Mouse (Mus musculus) limb, embryonic 15.5 days (tissue): ENCODE measurements at regions not wholly inside any gene's neighbourhood (a gene's known extent, or its start where the extent isn't known, plus 50 kb on each side); places are given as distances from the start of the nearest gene placed in this dataset.

Source experiments
- ATAC-seq: fragments of 200-750 bp; cut with Nextera tagmentation; 2 replicates; pipeline ENCODE4 v1.8.0; 2017; ENCODE audit warnings: low read depth, moderate TSS enrichment; ENCODE audit not compliant: insufficient number of reproducible peaks, low FRiP score, low TSS enrichment
- H3K27ac ChIP-seq: fragments of 300-500 bp; sonication (generic); 2 replicates; pipeline ENCODE4 v1.5.1; 2015; ENCODE audit warnings: moderate library complexity, mild to moderate bottlenecking, inconsistent platforms
- H3K27me3 ChIP-seq: fragments of 300-500 bp; sonication (generic); 2 replicates; pipeline ENCODE4 v1.6.1; 2015; ENCODE audit warnings: inconsistent platforms
- H3K36me3 ChIP-seq: fragments of 300-500 bp; sonication (generic); 2 replicates; pipeline ENCODE4 v1.6.1; 2015; ENCODE audit warnings: inconsistent platforms
- H3K4me1 ChIP-seq: fragments of 300-500 bp; sonication (generic); 2 replicates; pipeline ENCODE4 v1.6.1; 2015; ENCODE audit warnings: inconsistent platforms
- H3K4me2 ChIP-seq: fragments of 300-500 bp; sonication (generic); 2 replicates; pipeline ENCODE4 v1.6.1; 2015; ENCODE audit warnings: mild to moderate bottlenecking, inconsistent platforms
- H3K4me3 ChIP-seq: fragments of 300-500 bp; sonication (generic); 2 replicates; pipeline ENCODE4 v1.5.1; 2015; ENCODE audit warnings: mild to moderate bottlenecking, inconsistent platforms
- H3K9ac ChIP-seq: fragments of 300-500 bp; sonication (generic); 2 replicates; pipeline ENCODE4 v1.6.1; 2015; ENCODE audit warnings: inconsistent platforms
- H3K9me3 ChIP-seq: fragments of 300-500 bp; sonication (generic); 2 replicates; pipeline ENCODE4 v1.6.1; 2016; ENCODE audit warnings: inconsistent platforms
- WGBS: fragments of 180-500 bp; shearing (Covaris S2); methylation state at CpG from one replicate; pipeline ENCODE4 v1.1.7; 2015; 5-methylcytosine and 5-hydroxymethylcytosine counted together

- no peak overlapping the region for H3K27ac ChIP-seq
- H3K4me2 ChIP-seq = no peak overlapping the region
- no peak for ATAC-seq
- H3K9ac ChIP-seq = no peak overlapping the region
- H3K4me3 ChIP-seq = no peak overlapping the region
- no peaks in the 10 kb centered on the region for H3K9me3 ChIP-seq
- WGBS = 63% methylated on average over 10 of the region's 10 CpGs
- no peaks in the 10 kb centered on the region for H3K36me3 ChIP-seq
- peaks cover 3% of the 10 kb centered on the region for H3K4me1 ChIP-seq
- H3K27me3 ChIP-seq = no peaks in the 10 kb centered on the region
Observed at GRCm38 (mm10) chr1:151095344-151096050, 86.8 kb upstream of the Gm47985 start.

- H3K36me3 ChIP-seq = no peaks in the 10 kb centered on the region
- peaks cover 3% of the 10 kb centered on the region for H3K4me1 ChIP-seq
- no peak overlapping the region for H3K9ac ChIP-seq
- no peaks in the 10 kb centered on the region for H3K27me3 ChIP-seq
- no peak overlapping the region for H3K27ac ChIP-seq
- ATAC-seq = no peak
- no peaks in the 10 kb centered on the region for H3K9me3 ChIP-seq
- WGBS = 19% methylated on average over 9 of the region's 9 CpGs
- H3K4me2 ChIP-seq = no peak overlapping the region
- H3K4me3 ChIP-seq = no peak overlapping the region
Observed at GRCm38 (mm10) chr1:151096079-151096478, 86.3 kb upstream of the Gm47985 start.

DNA sequence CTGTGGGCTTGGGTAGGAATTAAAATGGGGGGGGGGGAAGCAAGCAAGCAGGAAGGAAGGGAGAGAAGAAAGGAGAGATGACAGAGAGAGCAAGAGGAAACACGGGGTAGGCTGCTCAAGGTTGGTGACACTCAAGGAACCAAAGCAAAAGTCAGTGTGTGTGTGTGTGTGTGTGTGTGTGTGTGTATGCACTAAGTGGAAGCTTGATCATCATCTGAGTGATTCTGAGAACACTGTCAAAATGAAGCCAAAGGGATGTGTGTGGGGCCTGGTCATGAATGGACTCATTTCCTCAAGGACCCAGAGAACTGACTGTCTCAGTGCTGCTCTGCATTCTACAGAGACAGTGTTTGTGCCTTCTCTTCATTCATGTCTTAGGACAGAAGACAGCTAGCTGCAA, 84.8 kb upstream of the Gm47985 start:
- no peak overlapping the region for H3K27ac ChIP-seq
- no peaks in the 10 kb centered on the region for H3K9me3 ChIP-seq
- H3K4me1 ChIP-seq = peaks cover 3% of the 10 kb centered on the region
- H3K4me2 ChIP-seq = no peak overlapping the region
- no peak overlapping the region for H3K4me3 ChIP-seq
- no peak overlapping the region for H3K9ac ChIP-seq
- no peaks in the 10 kb centered on the region for H3K36me3 ChIP-seq
- no peaks in the 10 kb centered on the region for H3K27me3 ChIP-seq
- 87% methylated on average over 1 of the region's 1 CpGs for WGBS
- ATAC-seq = no peak

GRCm38 (mm10) chr1:151098763-151099162, 83.6 kb upstream of the Gm47985 start:
- H3K9ac ChIP-seq = no peak overlapping the region
- no peak for ATAC-seq
- H3K27me3 ChIP-seq = no peaks in the 10 kb centered on the region
- peaks cover 9% of the 10 kb centered on the region for H3K4me1 ChIP-seq
- H3K36me3 ChIP-seq = no peaks in the 10 kb centered on the region
- H3K9me3 ChIP-seq = no peaks in the 10 kb centered on the region
- WGBS = 74% methylated on average over 1 of the region's 1 CpGs
- no peak overlapping the region for H3K4me3 ChIP-seq
- no peak overlapping the region for H3K27ac ChIP-seq
- no peak overlapping the region for H3K4me2 ChIP-seq

DNA sequence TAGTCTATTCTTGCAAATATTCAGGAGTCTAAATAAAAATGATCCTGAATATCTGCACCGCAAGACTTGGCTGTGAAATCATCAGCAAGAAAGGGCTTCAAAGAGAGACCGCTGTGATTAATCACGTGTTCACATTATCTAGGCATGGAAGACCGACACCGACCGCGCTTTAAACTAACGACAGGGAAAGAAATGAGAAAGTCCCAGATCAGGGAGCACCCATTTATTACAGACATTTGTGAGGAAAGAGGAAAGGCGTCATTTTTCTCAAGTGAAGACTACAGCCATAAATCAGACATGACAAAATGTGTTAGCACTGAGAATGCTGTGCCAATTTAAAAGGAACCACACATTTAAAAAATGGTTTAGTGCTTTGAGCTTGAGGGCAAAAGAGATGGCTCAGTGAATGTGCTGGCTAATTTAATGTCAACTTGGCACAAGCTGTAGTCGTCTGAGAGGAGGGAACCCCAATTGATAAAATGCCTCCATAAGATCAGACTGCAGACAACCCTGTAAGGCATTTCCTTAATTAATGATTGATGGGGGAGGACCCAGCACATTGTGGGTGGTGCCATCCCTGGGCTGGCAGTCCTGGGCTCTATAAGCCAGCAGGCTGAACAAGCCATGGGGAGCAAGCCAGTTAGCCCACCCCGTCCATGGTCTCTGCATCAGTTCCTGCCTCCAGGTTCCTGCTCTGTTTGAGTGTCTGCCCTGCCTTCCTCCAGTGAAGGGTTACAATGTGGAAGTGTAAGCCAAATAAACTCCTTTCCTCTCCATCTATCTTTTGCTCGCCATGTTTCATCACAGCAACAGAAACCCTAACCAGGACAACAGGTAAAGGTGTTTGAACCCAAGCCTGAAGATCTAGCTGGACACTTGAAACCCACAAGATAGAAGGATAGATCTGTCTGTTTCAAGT, 81.5 kb upstream of the Gm47985 start:
- ATAC-seq = no peak
- Histone ChIP-seq H3K4me1 (peaks cover 9% of the 10 kb centered on the region), H3K9me3 (no peaks in the 10 kb centered on the region), H3K4me2 (no peak overlapping the region), H3K36me3 (no peaks in the 10 kb centered on the region), H3K4me3 (no peak overlapping the region), H3K9ac (no peak overlapping the region), H3K27ac (no peak overlapping the region), H3K27me3 (no peaks in the 10 kb centered on the region)
- 62% methylated on average over 12 of the region's 12 CpGs for WGBS

- no peaks in the 10 kb centered on the region for H3K9me3 ChIP-seq
- ATAC-seq = no peak
- WGBS = 90% methylated on average over 1 of the region's 1 CpGs
- no peak overlapping the region for H3K4me2 ChIP-seq
- peaks cover 6% of the 10 kb centered on the region; the same call in 1 of the 2 replicates for H3K4me1 ChIP-seq
- H3K27me3 ChIP-seq = no peaks in the 10 kb centered on the region
- H3K4me3 ChIP-seq = no peak overlapping the region
- no peak overlapping the region for H3K27ac ChIP-seq
- H3K9ac ChIP-seq = no peak overlapping the region
- H3K36me3 ChIP-seq = no peaks in the 10 kb centered on the region
Observed at GRCm38 (mm10) chr1:151101516-151101915, 80.8 kb upstream of the Gm47985 start.

DNA sequence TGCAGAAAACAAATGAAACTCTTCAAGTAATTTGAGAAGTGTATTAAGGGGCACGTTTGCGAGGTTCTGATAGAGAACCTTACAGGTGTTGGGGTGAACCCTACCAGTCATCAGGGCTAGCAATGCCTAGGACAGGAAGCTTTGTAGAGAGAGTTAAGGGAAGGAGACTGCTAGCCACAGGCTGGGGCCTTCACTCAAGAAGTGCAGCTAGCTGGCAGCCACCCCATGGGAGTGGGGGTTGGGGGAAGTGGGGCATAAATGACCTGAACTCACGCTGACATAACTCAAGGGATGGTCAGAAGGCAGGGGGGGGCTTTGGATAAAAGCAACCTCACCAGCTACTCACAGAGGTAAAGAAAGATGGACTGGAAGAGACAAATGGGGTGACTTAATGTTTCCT, 80.3 kb upstream of the Gm47985 start:
- peaks cover 6% of the 10 kb centered on the region; the same call in 1 of the 2 replicates for H3K4me1 ChIP-seq

GRCm38 (mm10) chr1:151102646-151103391, 79.5 kb upstream of the Gm47985 start:
- H3K36me3 ChIP-seq = no peaks in the 10 kb centered on the region
- H3K4me2 ChIP-seq = no peak overlapping the region
- H3K4me3 ChIP-seq = no peak overlapping the region
- no peak for ATAC-seq
- H3K9me3 ChIP-seq = no peaks in the 10 kb centered on the region
- no peak overlapping the region for H3K9ac ChIP-seq
- 48% methylated on average over 16 of the region's 16 CpGs for WGBS
- H3K27me3 ChIP-seq = no peaks in the 10 kb centered on the region
- H3K4me1 ChIP-seq = peaks cover 6% of the 10 kb centered on the region; the same call in 1 of the 2 replicates
- H3K27ac ChIP-seq = peak overlapping the region; percentile 74

More for the DNA sequence above, 80.3 kb upstream of the Gm47985 start:
- Histone ChIP-seq H3K9ac (no peak overlapping the region), H3K27me3 (no peaks in the 10 kb centered on the region), H3K9me3 (no peaks in the 10 kb centered on the region), H3K27ac (no peak overlapping the region), H3K4me2 (no peak overlapping the region), H3K4me3 (no peak overlapping the region), H3K36me3 (no peaks in the 10 kb centered on the region)
- ATAC-seq = no peak
- 61% methylated on average over 3 of the region's 3 CpGs for WGBS

DNA sequence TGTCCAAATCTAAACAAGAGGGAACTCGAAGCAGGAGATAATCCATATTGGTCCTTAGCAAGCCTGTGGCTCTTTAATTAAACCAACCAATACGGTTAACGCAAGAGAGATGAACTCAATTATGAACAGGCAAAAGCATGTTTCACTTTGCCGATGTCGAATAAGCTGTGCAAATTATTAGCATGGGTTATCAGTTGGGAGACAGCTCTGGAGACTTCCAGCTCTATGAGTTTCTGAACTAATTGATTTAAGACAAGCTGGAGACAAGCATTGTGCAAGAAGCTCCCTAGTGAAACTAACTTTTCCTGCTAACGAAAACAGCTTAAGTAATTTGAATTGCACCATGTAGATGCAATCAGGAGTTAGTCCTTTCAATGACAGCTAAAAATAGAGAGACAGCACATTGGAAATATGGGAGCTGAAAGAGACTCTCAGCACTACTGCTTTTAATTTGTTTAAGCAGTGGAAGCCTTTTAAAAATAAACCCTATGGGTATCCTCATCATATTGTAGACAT, 78.8 kb upstream of the Gm47985 start:
- Histone ChIP-seq H3K27ac (peak overlapping the region; percentile 74; the same call in 1 of the 2 replicates), H3K4me1 (peaks cover 6% of the 10 kb centered on the region; the same call in 1 of the 2 replicates), H3K4me3 (no peak overlapping the region), H3K27me3 (no peaks in the 10 kb centered on the region), H3K36me3 (no peaks in the 10 kb centered on the region), H3K9ac (no peak overlapping the region), H3K9me3 (no peaks in the 10 kb centered on the region), H3K4me2 (no peak overlapping the region)
- no peak for ATAC-seq
- WGBS = 59% methylated on average over 6 of the region's 6 CpGs

DNA sequence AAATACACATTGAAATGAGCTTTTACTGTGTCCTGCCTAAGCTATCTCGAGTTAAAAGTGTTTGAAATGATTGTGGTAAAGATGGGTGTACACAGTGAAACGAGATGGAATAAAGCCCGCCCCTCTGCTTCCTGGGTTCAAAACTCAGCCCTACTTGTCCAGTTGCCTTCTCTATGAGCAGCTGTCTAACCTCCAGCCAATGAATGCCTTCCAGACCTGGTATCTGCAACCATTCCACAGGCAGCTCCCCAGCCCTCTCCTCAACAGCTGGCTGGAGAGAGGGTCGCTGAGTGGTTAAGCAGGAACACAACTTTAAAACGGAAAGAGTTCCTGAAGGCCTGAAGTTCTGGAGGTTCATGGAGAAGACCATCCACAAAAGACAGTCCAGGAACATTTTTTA, 78.0 kb upstream of the Gm47985 start:
- Histone ChIP-seq H3K9ac (no peak overlapping the region), H3K27me3 (no peaks in the 10 kb centered on the region), H3K4me3 (no peak overlapping the region), H3K36me3 (no peaks in the 10 kb centered on the region), H3K4me1 (peaks cover 6% of the 10 kb centered on the region; the same call in 1 of the 2 replicates), H3K4me2 (no peak overlapping the region), H3K9me3 (no peaks in the 10 kb centered on the region), H3K27ac (no peak overlapping the region)
- ATAC-seq = no peak
- 76% methylated on average over 5 of the region's 5 CpGs for WGBS

DNA sequence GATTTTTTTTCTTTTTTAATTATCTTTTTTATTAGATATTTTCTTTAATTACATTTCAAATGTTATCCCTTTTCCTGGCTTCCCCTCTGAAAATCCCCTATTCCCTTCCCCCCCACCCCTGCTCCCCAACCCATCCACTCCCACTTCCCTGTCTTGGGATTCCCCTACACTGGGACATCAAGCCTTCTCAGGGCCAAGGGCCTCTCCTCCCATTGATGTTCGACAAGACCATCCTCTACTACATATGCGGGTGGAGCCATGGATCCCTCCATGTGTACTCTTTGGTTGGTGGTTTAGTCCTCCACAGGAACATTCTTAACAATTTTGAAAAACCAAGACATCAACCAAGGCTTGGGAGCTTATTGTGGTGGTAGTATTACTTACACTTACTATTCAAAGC, 77.5 kb upstream of the Gm47985 start:
- no peak overlapping the region for H3K4me3 ChIP-seq
- ATAC-seq = no peak
- no peak overlapping the region for H3K9ac ChIP-seq
- H3K4me2 ChIP-seq = no peak overlapping the region
- no peaks in the 10 kb centered on the region for H3K36me3 ChIP-seq
- H3K4me1 ChIP-seq = peaks cover 6% of the 10 kb centered on the region; the same call in 1 of the 2 replicates
- 89% methylated on average over 2 of the region's 2 CpGs for WGBS
- no peaks in the 10 kb centered on the region for H3K9me3 ChIP-seq
- no peaks in the 10 kb centered on the region for H3K27me3 ChIP-seq
- H3K27ac ChIP-seq = no peak overlapping the region
